Comparison of ENCODE assay signal across 15 mouse cellular contexts in genomic region chr13:48574718-48575117, GRCm38 (mm10). TPM values are rescaled to one million over a fixed set of nuclear protein-coding genes. Genes with fewer than 3 reads are reported as not detected.
DNase-seq lines count a peak whose midpoint lies in the region; ATAC-seq and TF ChIP-seq lines count a peak whose summit lies in the region.
"Had no signal": no experiment of that assay in that cellular context is flagged by ENCODE, and none has a peak within 500 bp of the region (broad histone marks: within the 10 kb centered on the region; RNA-seq: fewer than 3 reads in every experiment).

No protein-coding gene starts in this region.

- H3K36me3 ChIP-seq in kidney, embryonic 14.5 days (ENCODE audit: control insufficient read depth, insufficient read depth, low read length): no peaks in the 10 kb centered on the region
- no peaks in the 10 kb centered on the region for H3K36me3 ChIP-seq in kidney, adult 2 months (ENCODE audit: control insufficient read depth, insufficient read depth, low read length)
- H3K36me3 ChIP-seq in stomach, postnatal 0 days (ENCODE audit: control insufficient read depth, insufficient read depth, low read length): no peaks in the 10 kb centered on the region
- no peaks in the 10 kb centered on the region for H3K36me3 ChIP-seq in liver, embryonic 11.5 days (ENCODE audit: control insufficient read depth, insufficient read depth, low read length)
- no peaks in the 10 kb centered on the region for H3K36me3 ChIP-seq in forebrain, embryonic 10.5 days (replicated peaks)

- peak; percentile 85 for DNase-seq in kidney, adult 11 months
- peak; percentile 90 for DNase-seq in kidney, adult 2 months
- peak; percentile 71 to 88 for DNase-seq in kidney, postnatal 25 days
- no peak for DNase-seq in stomach, postnatal 0 days (ENCODE audit: low spot score)
- no peak for DNase-seq in liver, embryonic 11.5 days (ENCODE audit: low spot score)
- no peak for DNase-seq in forebrain, embryonic 10.5 days (ENCODE audit: extremely low spot score, low spot score)
- DNase-seq: cerebellum, adult 8-10 months; heart, postnatal 4 days; layer of hippocampus, adult 9-11 months had no signal

- H3K4me1 ChIP-seq in kidney, embryonic 14.5 days (ENCODE audit: control insufficient read depth, insufficient read depth, low read length): peaks cover 12% of the 10 kb centered on the region
- H3K4me1 ChIP-seq in kidney, adult 2 months (ENCODE audit: control insufficient read depth, insufficient read depth, low read length): peaks cover 18% of the 10 kb centered on the region
- no peaks in the 10 kb centered on the region; the same call in 1 of the 2 replicates for H3K4me1 ChIP-seq in stomach, postnatal 0 days (replicated peaks; ENCODE audit: control insufficient read depth, insufficient read depth)
- H3K4me1 ChIP-seq in liver, embryonic 11.5 days (replicated peaks; ENCODE audit: control insufficient read depth, insufficient read depth, low read length): peaks cover 3% of the 10 kb centered on the region; the same call in 1 of the 2 replicates
- peaks cover 15% of the 10 kb centered on the region for H3K4me1 ChIP-seq in forebrain, embryonic 10.5 days

- no peak for TF ChIP-seq POLR2A in kidney, adult 2 months (IDR thresholded peaks at IDR 0.05; ENCODE audit: low read depth, low read length)

- H3K9ac ChIP-seq in kidney, embryonic 14.5 days (ENCODE audit: low read depth, low read length): no peak overlapping the region
- H3K9ac ChIP-seq in stomach, postnatal 0 days (ENCODE audit: low read length): no peak overlapping the region
- no peak overlapping the region for H3K9ac ChIP-seq in liver, embryonic 11.5 days (ENCODE audit: low read depth, low read length)
- H3K9ac ChIP-seq: limb, embryonic 12.5 days; liver, embryonic 14.5 days had no signal

- H3K4me3 ChIP-seq in kidney, embryonic 14.5 days (ENCODE audit: low read length): no peak overlapping the region
- no peak overlapping the region for H3K4me3 ChIP-seq in kidney, adult 2 months (ENCODE audit: insufficient read depth, low read depth, low read length)
- H3K4me3 ChIP-seq in stomach, postnatal 0 days (ENCODE audit: low read depth, low read length): no peak overlapping the region
- no peak overlapping the region for H3K4me3 ChIP-seq in liver, embryonic 11.5 days (ENCODE audit: low read depth, low read length)
- H3K4me3 ChIP-seq in forebrain, embryonic 10.5 days: no peak overlapping the region
- H3K4me3 ChIP-seq: erythroblast, embryonic 14.5 days; heart, embryonic 13.5 days; limb, embryonic 12.5 days had no signal

- no peak for TF ChIP-seq EP300 in stomach, postnatal 0 days (optimal IDR thresholded peaks at IDR 0.05)

- H3K4me2 ChIP-seq in kidney, embryonic 14.5 days (replicated peaks; ENCODE audit: low read depth, low read length): no peak overlapping the region
- H3K4me2 ChIP-seq in stomach, postnatal 0 days (replicated peaks; ENCODE audit: low read depth): no peak overlapping the region
- no peak overlapping the region for H3K4me2 ChIP-seq in liver, embryonic 11.5 days
- H3K4me2 ChIP-seq: limb, embryonic 12.5 days had no signal

- H3K27ac ChIP-seq in kidney, embryonic 14.5 days (ENCODE audit: low read depth, low read length): no peak overlapping the region
- peak overlapping the region; percentile 81; the same call in 1 of the 2 replicates for H3K27ac ChIP-seq in kidney, adult 2 months (ENCODE audit: insufficient read depth, low read depth, low read length)
- H3K27ac ChIP-seq in stomach, postnatal 0 days (replicated peaks): 0 out of 2 replicates have a peak overlapping the region, but pooled peaks have one; percentile 13
- H3K27ac ChIP-seq in liver, embryonic 11.5 days (ENCODE audit: low read depth, low read length): no peak overlapping the region
- no peak overlapping the region for H3K27ac ChIP-seq in forebrain, embryonic 10.5 days
- H3K27ac ChIP-seq: liver, embryonic 14.5 days had no signal

- no peak for ATAC-seq in kidney, embryonic 14.5 days (ENCODE audit: low FRiP score, low TSS enrichment)
- no peak for ATAC-seq in stomach, postnatal 0 days (ENCODE audit: low FRiP score, low TSS enrichment)
- ATAC-seq in liver, embryonic 11.5 days (replicated peaks; ENCODE audit: low FRiP score): no peak
- ATAC-seq: forebrain, embryonic 16.5 days had no signal

- H3K27me3 ChIP-seq in kidney, embryonic 14.5 days (ENCODE audit: control insufficient read depth, insufficient read depth, low read length): no peaks in the 10 kb centered on the region
- H3K27me3 ChIP-seq in kidney, adult 2 months (replicated peaks; ENCODE audit: control insufficient read depth, insufficient read depth, low read length): no peaks in the 10 kb centered on the region
- H3K27me3 ChIP-seq in stomach, postnatal 0 days (ENCODE audit: control insufficient read depth, insufficient read depth, low read length): no peaks in the 10 kb centered on the region
- no peaks in the 10 kb centered on the region for H3K27me3 ChIP-seq in liver, embryonic 11.5 days (replicated peaks; ENCODE audit: control insufficient read depth, insufficient read depth, low read length)
- no peaks in the 10 kb centered on the region for H3K27me3 ChIP-seq in forebrain, embryonic 10.5 days (ENCODE audit: poor library complexity, severe bottlenecking)
- H3K27me3 ChIP-seq: heart, embryonic 13.5 days; limb, embryonic 12.5 days had no signal

- TF ChIP-seq CTCF in kidney, adult 2 months (conservative IDR thresholded peaks at IDR 0.05; ENCODE audit: insufficient read depth, insufficient read length, low read depth, low read length): no peak
- TF ChIP-seq CTCF in stomach, postnatal 0 days (IDR thresholded peaks at IDR 0.05; ENCODE audit: low read depth): no peak

- no peaks in the 10 kb centered on the region for H3K9me3 ChIP-seq in kidney, embryonic 14.5 days (ENCODE audit: control insufficient read depth, low read length)
- H3K9me3 ChIP-seq in stomach, postnatal 0 days (ENCODE audit: control insufficient read depth, low read length): no peaks in the 10 kb centered on the region
- no peaks in the 10 kb centered on the region for H3K9me3 ChIP-seq in liver, embryonic 11.5 days (ENCODE audit: control insufficient read depth, low read length)
- no peaks in the 10 kb centered on the region for H3K9me3 ChIP-seq in forebrain, embryonic 10.5 days
- H3K9me3 ChIP-seq: heart, embryonic 13.5 days; limb, embryonic 12.5 days had no signal

- WGBS in kidney, embryonic 14.5 days: 50% methylated on average over 6 of the region's 6 CpGs
- 46% methylated on average over 6 of the region's 6 CpGs for WGBS in kidney, adult 2 months
- 58% methylated on average over 6 of the region's 6 CpGs for WGBS in stomach, postnatal 0 days
- WGBS in liver, embryonic 11.5 days: 68% methylated on average over 6 of the region's 6 CpGs
- 80% methylated on average over 6 of the region's 6 CpGs for WGBS in forebrain, embryonic 10.5 days

RNA-seq across cellular contexts. Expression of gene Ptpdc1, which starts 50.7 kb away (rescaled TPM):
- 6.5 and 15.0 TPM in 2 replicates for polyA plus RNA-seq in kidney, embryonic 14.5 days (2014; fragmentation: Nextera tagmentation; extraction: Ambion mirVana)
- 7.7 and 8.5 TPM in 2 replicates for polyA plus RNA-seq in kidney, adult 2 months (2012; rRNA removed)
- 3.1 and 3.2 TPM in 2 replicates for polyA plus RNA-seq in stomach, postnatal 0 days (2015; fragmentation: Nextera tagmentation; extraction: Ambion mirVana)
- polyA plus RNA-seq in liver, embryonic 11.5 days (2014; fragmentation: Nextera tagmentation; extraction: Ambion mirVana): 3.4 and 3.8 TPM in 2 replicates
- 7.1 and 8.2 TPM in 2 replicates for polyA plus RNA-seq in forebrain, embryonic 10.5 days (2016; fragmentation: Nextera tagmentation; extraction: Ambion mirVana)
- polyA plus RNA-seq: erythroblast, embryonic 14.5 days had no signal

Comparison
In these comparisons a context has a peak if more than half of its experiments do, and no peak if none do; other contexts are left out.
1. H3K27ac ChIP-seq: peak in kidney, adult 2 months (single experiment) and stomach, postnatal 0 days (single experiment); none in kidney, embryonic 14.5 days (single experiment), liver, embryonic 11.5 days (single experiment) and forebrain, embryonic 10.5 days (single experiment).
2. DNase-seq: peak in kidney, adult 11 months (single experiment), kidney, adult 2 months (single experiment) and kidney, postnatal 25 days (2 of 2); none in stomach, postnatal 0 days (single experiment), liver, embryonic 11.5 days (single experiment) and forebrain, embryonic 10.5 days (single experiment).